Mouse (Mus musculus) lung, embryonic 14.5 days (tissue): ENCODE measurements around the gene Tmpo. TPM values are rescaled to one million over a fixed set of nuclear protein-coding genes. Genes with fewer than 3 reads are reported as not detected.

Experiments used
- ATAC-seq: fragments of 200-750 bp; cut with Nextera tagmentation; 2 replicates; pipeline ENCODE4 v1.8.0; 2017; ENCODE audit warnings: mild to moderate bottlenecking, moderate TSS enrichment, moderate library complexity; ENCODE audit not compliant: insufficient read depth
- DNase-seq: peaks from one replicate; pipeline ENCODE4 v3.0.0-alpha.2; 2015
- H3K27ac ChIP-seq: fragments of 300-500 bp; sonication (generic); 2 replicates; pipeline ENCODE4 v1.5.1; 2014; ENCODE audit warnings: low read depth, mild to moderate bottlenecking, moderate library complexity
- H3K27me3 ChIP-seq: fragments of 300-500 bp; sonication (generic); 2 replicates; pipeline ENCODE4 v1.6.1; 2014; ENCODE audit warnings: low read length, control low read depth; ENCODE audit not compliant: insufficient read depth
- H3K36me3 ChIP-seq: fragments of 300-500 bp; sonication (generic); 2 replicates; pipeline ENCODE4 v1.6.1; 2014; ENCODE audit warnings: control low read depth; ENCODE audit not compliant: insufficient read depth
- H3K4me1 ChIP-seq: fragments of 300-500 bp; sonication (generic); 2 replicates; pipeline ENCODE4 v1.6.1; 2014; ENCODE audit warnings: antibody characterized with exemption, control low read depth; ENCODE audit not compliant: insufficient read depth
- H3K4me2 ChIP-seq: fragments of 300-500 bp; sonication (generic); 2 replicates; pipeline ENCODE4 v1.6.1; 2014; ENCODE audit warnings: mild to moderate bottlenecking
- H3K4me3 ChIP-seq: fragments of 300-500 bp; sonication (generic); 2 replicates; pipeline ENCODE4 v1.5.1; 2014; ENCODE audit warnings: low read depth, low read length
- H3K9ac ChIP-seq: fragments of 300-500 bp; sonication (generic); 2 replicates; pipeline ENCODE4 v1.6.1; 2014
- H3K9me3 ChIP-seq: fragments of 300-500 bp; sonication (generic); 2 replicates; pipeline ENCODE4 v1.6.1; 2016; ENCODE audit warnings: low read depth, low read length, control low read depth
- CTCF ChIP-seq: IDR thresholded peaks from 2 replicates; pipeline ENCODE4 v1.5.1; 2016; ENCODE audit warnings: antibody characterized with exemption, low read depth
- WGBS: fragments of 180-500 bp; shearing (Covaris S2); extraction: QIAGEN DNeasy Blood & Tissue Kit; methylation state at CpG from one replicate; pipeline ENCODE4 v1.1.7; 2014; 5-methylcytosine and 5-hydroxymethylcytosine counted together
- polyA plus RNA-seq: library from polyadenylated mRNA; unstranded; fragments of >200 nt; fragmentation: Nextera tagmentation; extraction: Ambion mirVana; gene quantifications from 2 replicates; pipeline ENCODE4 v1.2.1, GENCODE M21; 2014

Tmpo gene
- polyA plus RNA-seq, 1 experiment from 2014 or later: 337 TPM

DNA sequence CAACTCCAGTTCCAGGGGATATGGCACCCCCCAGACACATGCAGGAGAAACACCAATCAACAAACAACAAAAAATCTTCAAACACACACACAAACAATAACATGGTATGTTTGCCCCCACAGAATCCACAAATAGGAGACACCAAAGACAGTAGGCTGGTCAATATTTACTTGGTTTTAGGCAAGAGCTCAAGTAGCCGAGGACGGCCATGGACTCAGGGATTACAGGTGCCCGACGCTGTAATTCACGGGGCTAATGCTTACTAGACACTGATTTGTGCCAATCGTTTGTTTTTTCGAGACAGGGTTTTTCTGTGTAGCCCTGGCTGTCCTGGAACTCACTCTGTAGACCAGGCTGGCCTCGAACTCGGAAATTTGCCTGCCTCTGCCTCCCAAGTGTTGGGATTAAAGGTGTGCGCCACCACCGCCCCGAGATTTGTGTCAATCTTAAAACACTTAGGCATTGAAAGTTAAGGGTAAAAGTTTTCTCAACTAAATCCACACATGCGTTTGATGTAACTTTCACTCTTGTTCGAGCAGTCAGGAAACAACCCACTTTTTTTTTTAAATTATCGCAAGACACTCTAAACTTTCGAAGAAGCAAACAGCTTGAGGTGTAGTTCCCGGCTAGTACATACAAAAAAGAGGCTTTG is 11.6 kb downstream of the Tmpo start:
- no peak for ATAC-seq
- DNase-seq: no peak
- H3K4me3 ChIP-seq: peak overlapping the region; percentile 99
- TF ChIP-seq CTCF: no peak
- peak overlapping the region; percentile 100 for H3K27ac ChIP-seq
- H3K4me2 ChIP-seq: peak overlapping the region; percentile 79
- H3K9ac ChIP-seq: peak overlapping the region; percentile 100
- H3K27me3 ChIP-seq: no peaks in the 10 kb centered on the region
- WGBS: 24% methylated on average over 17 of the region's 17 CpGs
- no peaks in the 10 kb centered on the region for H3K9me3 ChIP-seq
- peaks cover 14% of the 10 kb centered on the region; the same call in 1 of the 2 replicates for H3K4me1 ChIP-seq
- H3K36me3 ChIP-seq: peaks cover 15% of the 10 kb centered on the region

DNA sequence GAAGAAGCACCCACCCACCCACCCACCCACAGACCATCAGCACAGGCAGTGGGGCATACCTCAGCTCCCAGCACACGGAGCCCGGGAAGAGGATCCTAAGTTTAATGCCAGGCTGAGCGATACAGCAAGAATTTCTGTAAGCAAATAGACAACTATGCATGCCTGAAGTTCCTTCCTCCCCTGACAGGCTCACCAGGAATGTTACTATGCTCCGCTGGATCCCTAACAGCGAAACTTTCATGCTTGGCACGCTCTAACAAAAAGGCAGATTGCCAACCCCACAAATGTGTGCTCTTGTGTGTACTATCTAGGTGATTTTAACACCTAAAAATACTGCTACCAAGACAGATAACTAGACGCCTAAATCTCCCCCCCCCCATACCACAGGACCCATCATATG is 13.8 kb downstream of the Tmpo start:
- Histone ChIP-seq H3K27ac (no peak overlapping the region), H3K4me1 (peaks cover 14% of the 10 kb centered on the region; the same call in 1 of the 2 replicates), H3K36me3 (peaks cover 34% of the 10 kb centered on the region), H3K4me3 (peak overlapping the region; percentile 99), H3K9me3 (no peaks in the 10 kb centered on the region), H3K9ac (no peak overlapping the region), H3K27me3 (no peaks in the 10 kb centered on the region), H3K4me2 (peak overlapping the region; percentile 79)
- no peak for TF ChIP-seq CTCF
- peak; percentile 67 for DNase-seq
- no peak for ATAC-seq
- 34% methylated on average over 7 of the region's 7 CpGs for WGBS

DNA sequence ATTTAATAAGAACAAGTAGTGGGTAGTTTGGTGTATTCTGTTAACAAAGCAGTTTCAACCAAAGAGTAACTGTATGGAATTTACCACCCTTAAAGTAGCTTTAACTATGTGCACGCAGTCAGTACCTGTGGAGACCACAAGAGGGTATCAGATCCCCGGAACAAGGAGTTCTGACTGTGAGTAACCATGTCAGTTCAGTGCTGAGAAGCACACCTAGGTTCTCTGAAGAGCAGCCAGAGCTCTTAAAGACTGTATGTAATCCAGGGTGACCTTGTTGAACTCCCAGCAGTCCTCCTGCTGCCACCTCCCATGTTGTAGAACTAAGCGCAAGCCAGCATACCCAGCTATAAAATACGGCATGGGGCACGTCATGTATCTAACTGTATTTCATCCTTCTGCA is 14.2 kb downstream of the Tmpo start:
- peak overlapping the region; percentile 79 for H3K4me2 ChIP-seq
- H3K27ac ChIP-seq: no peak overlapping the region
- H3K36me3 ChIP-seq: peaks cover 38% of the 10 kb centered on the region
- no peak overlapping the region for H3K9ac ChIP-seq
- peak; percentile 74 for TF ChIP-seq CTCF
- no peak for ATAC-seq
- 53% methylated on average over 5 of the region's 5 CpGs for WGBS
- H3K4me1 ChIP-seq: peaks cover 14% of the 10 kb centered on the region; the same call in 1 of the 2 replicates
- no peaks in the 10 kb centered on the region for H3K27me3 ChIP-seq
- H3K4me3 ChIP-seq: peak overlapping the region; percentile 99; the same call in 1 of the 2 replicates
- no peaks in the 10 kb centered on the region for H3K9me3 ChIP-seq
- DNase-seq: peak; percentile 80

DNA sequence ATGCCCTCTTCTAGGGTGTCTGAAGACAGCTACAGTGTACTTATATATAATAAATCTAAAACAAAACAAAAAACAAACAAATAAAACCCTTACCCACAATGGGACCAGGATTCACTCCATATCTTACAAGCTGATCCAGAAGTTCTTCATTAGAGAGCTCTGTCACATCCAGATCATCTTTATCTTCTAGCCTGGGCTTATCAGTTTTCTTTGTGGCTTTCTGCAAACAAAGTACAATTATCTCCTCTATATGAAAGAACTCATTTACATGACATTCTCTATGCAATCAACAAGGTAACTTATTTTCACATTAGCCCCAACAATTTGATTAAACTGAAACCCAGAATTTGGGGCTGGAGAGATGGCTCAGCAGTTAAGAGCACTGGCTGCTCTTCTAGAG is 15.3 kb downstream of the Tmpo start:
- no peak for DNase-seq
- peaks cover 14% of the 10 kb centered on the region; the same call in 1 of the 2 replicates for H3K4me1 ChIP-seq
- ATAC-seq: no peak
- H3K4me3 ChIP-seq: no peak overlapping the region
- no peak for TF ChIP-seq CTCF
- no peak overlapping the region for H3K4me2 ChIP-seq
- no peak overlapping the region for H3K27ac ChIP-seq
- H3K27me3 ChIP-seq: no peaks in the 10 kb centered on the region
- H3K9ac ChIP-seq: no peak overlapping the region
- H3K9me3 ChIP-seq: no peaks in the 10 kb centered on the region
- peaks cover 49% of the 10 kb centered on the region for H3K36me3 ChIP-seq

DNA sequence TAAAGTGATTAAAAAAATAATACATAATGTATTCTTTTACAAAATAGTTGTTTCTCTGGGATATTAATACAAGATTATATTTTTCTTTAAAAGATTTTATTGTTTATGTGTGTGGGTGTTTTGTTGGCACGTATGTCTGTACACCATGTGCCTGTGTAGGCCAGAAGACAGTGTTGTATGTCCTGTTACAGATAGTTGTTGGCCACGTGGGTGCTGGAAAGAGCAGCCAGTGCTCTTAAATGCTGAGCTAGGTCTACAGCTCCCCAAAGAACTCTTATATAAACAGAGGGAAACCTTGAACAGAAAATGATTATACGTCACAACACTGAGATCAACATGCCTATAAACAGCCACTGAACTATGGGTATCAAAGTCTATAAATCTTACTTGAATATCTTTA is 16.6 kb downstream of the Tmpo start:
- Histone ChIP-seq H3K36me3 (peaks cover 62% of the 10 kb centered on the region), H3K4me3 (no peak overlapping the region), H3K4me2 (no peak overlapping the region), H3K27ac (no peak overlapping the region), H3K9me3 (no peaks in the 10 kb centered on the region), H3K4me1 (peaks cover 14% of the 10 kb centered on the region; the same call in 1 of the 2 replicates), H3K27me3 (no peaks in the 10 kb centered on the region), H3K9ac (no peak overlapping the region)
- 75% methylated on average over 3 of the region's 3 CpGs for WGBS
- ATAC-seq (no peak), DNase-seq (no peak)
- no peak for TF ChIP-seq CTCF

DNA sequence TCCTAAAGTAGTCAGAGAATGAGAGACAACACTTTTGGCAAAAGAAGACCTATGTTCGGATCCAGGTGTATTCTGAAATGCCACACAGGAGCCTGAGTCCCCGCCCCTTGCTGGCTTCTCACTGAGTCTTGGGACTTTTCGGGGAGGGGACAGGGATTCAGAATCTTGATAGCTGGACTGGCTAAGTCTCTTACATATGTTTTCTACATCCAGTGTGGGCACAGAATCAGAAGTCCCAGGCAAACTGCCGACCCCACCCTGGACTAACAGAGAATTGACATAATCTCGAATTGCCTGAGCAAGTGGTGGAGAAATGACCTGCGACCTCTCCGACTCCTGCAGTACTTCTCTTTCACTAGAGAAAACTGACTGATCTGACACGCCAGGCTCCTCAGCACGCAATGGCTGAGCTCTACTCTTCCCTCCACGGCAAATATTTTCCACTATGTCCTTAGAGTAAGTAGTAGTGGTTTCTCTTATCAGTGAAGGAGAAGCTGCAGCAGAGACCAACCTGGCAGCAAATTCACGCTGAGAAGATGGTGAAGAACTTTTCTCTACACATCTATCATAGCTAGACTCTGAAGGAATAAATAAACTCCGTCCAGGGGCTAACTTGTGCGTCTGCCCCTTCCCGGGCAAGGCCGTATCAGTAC is 18.5 kb downstream of the Tmpo start:
- no peak overlapping the region for H3K4me3 ChIP-seq
- H3K27me3 ChIP-seq: no peaks in the 10 kb centered on the region
- H3K27ac ChIP-seq: no peak overlapping the region
- no peak for TF ChIP-seq CTCF
- ATAC-seq: no peak
- DNase-seq: no peak
- H3K4me2 ChIP-seq: no peak overlapping the region
- H3K9ac ChIP-seq: no peak overlapping the region
- no peaks in the 10 kb centered on the region for H3K9me3 ChIP-seq
- H3K4me1 ChIP-seq: peaks cover 3% of the 10 kb centered on the region; the same call in 1 of the 2 replicates
- WGBS: 88% methylated on average over 15 of the region's 15 CpGs
- H3K36me3 ChIP-seq: peaks cover 76% of the 10 kb centered on the region

DNA sequence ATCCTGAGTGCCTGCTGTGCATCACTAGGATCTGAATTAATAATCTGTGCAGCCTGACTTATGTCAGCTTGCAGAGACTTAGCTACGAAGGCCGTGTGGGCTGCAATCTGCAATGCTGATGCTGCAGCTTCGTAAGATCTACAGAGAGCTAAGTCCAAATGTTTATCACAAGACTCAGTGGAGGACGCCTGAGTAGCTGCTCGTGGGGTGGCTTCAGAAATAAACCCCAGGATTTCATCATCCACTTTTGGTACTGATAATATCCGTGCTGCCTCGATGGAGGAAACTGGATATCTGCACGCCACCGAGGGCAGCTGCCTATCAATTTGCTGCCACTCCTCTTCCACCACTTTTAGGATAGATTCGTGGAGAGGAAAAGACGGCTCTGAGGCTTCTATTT is 19.0 kb downstream of the Tmpo start:
- H3K36me3 ChIP-seq: peaks cover 81% of the 10 kb centered on the region

More for the DNA sequence above, 19.0 kb downstream of the Tmpo start:
- Histone ChIP-seq H3K4me2 (no peak overlapping the region), H3K9me3 (no peaks in the 10 kb centered on the region), H3K27me3 (no peaks in the 10 kb centered on the region), H3K4me1 (no peaks in the 10 kb centered on the region), H3K9ac (no peak overlapping the region), H3K4me3 (no peak overlapping the region), H3K27ac (no peak overlapping the region)
- no peak for DNase-seq
- no peak for ATAC-seq
- 79% methylated on average over 11 of the region's 11 CpGs for WGBS
- TF ChIP-seq CTCF: no peak
